Mouse (Mus musculus) heart, embryonic 14.5 days (tissue): ENCODE data around the gene Fbxl7. TPM values are rescaled to one million over a fixed set of nuclear protein-coding genes. Genes with fewer than 3 reads are reported as not detected.

ENCODE experiments used
- ATAC-seq: fragments of 200-750 bp; cut with Nextera tagmentation; 2 replicates; pipeline ENCODE4 v1.8.0; 2017; ENCODE audit warnings: low read depth, moderate TSS enrichment; ENCODE audit not compliant: insufficient number of reproducible peaks, insufficient read depth, low FRiP score
- H3K27ac ChIP-seq, 2 experiments: fragments of 200-500 bp in 1 of 2; fragments of 300-500 bp in 1 of 2; sonication (generic) in 1 of 2; replicated peaks in 1 of 2; 2 replicates each; pipeline ENCODE4 v1.5.1; 2012 to 2014; ENCODE audit warnings: low read depth in 2 of 2, low read length in 2 of 2, control low read depth in 1 of 2, mild to moderate bottlenecking in 1 of 2, mixed read lengths in 1 of 2; ENCODE audit not compliant: control insufficient read depth in 1 of 2, insufficient read depth in 1 of 2
- H3K27me3 ChIP-seq: fragments of 300-500 bp; sonication (generic); 2 replicates; pipeline ENCODE4 v1.6.1; 2014; ENCODE audit warnings: mild to moderate bottlenecking, low read length, control low read depth; ENCODE audit not compliant: control insufficient read depth, insufficient read depth
- H3K36me3 ChIP-seq: fragments of 300-500 bp; sonication (generic); 2 replicates; pipeline ENCODE4 v1.6.1; 2014; ENCODE audit warnings: mild to moderate bottlenecking, control low read depth, low read length, mixed read lengths; ENCODE audit not compliant: control insufficient read depth, insufficient read depth
- H3K4me1 ChIP-seq, 2 experiments: fragments of 200-500 bp in 1 of 2; fragments of 300-500 bp in 1 of 2; sonication (generic) in 1 of 2; 2 replicates each; pipeline ENCODE4 v1.6.1; 2012 to 2014; ENCODE audit warnings: low read length in 2 of 2, control low read depth in 1 of 2, mixed read lengths in 1 of 2; ENCODE audit not compliant: control insufficient read depth in 2 of 2, insufficient read depth in 2 of 2
- H3K4me2 ChIP-seq: fragments of 300-500 bp; sonication (generic); 2 replicates; pipeline ENCODE4 v1.6.1; 2014; ENCODE audit warnings: mild to moderate bottlenecking, low read length
- H3K4me3 ChIP-seq, 2 experiments: fragments of 200-500 bp in 1 of 2; fragments of 300-500 bp in 1 of 2; sonication (generic) in 1 of 2; 2 replicates each; pipeline ENCODE4 v1.5.1; 2012 to 2014; ENCODE audit warnings: low read length in 2 of 2, mild to moderate bottlenecking in 2 of 2, control low read depth in 1 of 2, low read depth in 1 of 2, moderate library complexity in 1 of 2; ENCODE audit not compliant: control insufficient read depth in 1 of 2, insufficient read depth in 1 of 2
- H3K9ac ChIP-seq: fragments of 300-500 bp; sonication (generic); 2 replicates; pipeline ENCODE4 v1.6.1; 2014; ENCODE audit warnings: mild to moderate bottlenecking, low read length
- H3K9me3 ChIP-seq: fragments of 300-500 bp; sonication (generic); 2 replicates; pipeline ENCODE4 v1.6.1; 2016; ENCODE audit warnings: low read length, control low read depth; ENCODE audit not compliant: control insufficient read depth
- WGBS: fragments of 180-500 bp; shearing (Covaris S2); extraction: QIAGEN DNeasy Blood & Tissue Kit; methylation state at CpG from one replicate; pipeline ENCODE4 v1.1.7; 2014; 5-methylcytosine and 5-hydroxymethylcytosine counted together
- polyA plus RNA-seq: library from polyadenylated mRNA; unstranded; fragments of >200 nt; fragmentation: Nextera tagmentation; extraction: Ambion mirVana; gene quantifications from 2 replicates; pipeline ENCODE4 v1.2.1, GENCODE M21; 2014

The Fbxl7 gene
- polyA plus RNA-seq, 1 experiment from 2014 or later: 12.6 TPM

DNA sequence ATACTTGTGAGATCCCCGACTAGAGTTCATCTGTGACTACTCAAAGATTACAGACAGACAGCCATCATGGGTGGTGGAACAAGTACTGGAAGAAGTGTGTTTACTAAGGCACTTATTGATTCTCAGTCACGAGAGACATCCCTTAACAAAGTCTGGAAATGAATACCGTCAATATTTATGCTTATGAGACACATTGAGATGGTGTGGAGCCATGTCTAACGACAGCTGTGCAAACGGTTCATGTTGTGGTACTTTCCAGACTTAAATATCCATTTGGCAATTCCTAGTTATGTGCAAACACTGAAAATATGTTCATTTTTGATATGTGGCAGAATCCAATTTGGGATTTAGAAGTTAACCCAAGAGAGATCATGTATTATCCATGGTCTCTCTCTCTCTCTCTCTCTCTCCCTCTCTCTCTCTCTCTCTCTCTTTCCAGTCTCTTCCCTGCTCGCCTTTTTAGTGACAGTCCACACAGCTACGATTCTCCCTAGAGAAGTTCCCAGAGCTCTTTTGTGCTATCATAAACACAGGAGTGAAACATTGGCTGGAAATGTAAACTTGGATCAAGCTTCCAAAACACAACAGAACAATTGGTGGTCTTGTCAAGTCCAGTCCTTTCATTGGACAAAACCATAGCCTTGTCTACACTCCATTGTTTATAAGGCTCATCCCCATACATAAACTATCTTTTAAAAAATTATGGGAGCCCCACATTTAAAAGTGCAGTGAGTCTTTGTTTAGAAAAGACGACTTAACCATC, 315.3 kb downstream of the Fbxl7 start:
- Histone ChIP-seq H3K4me2 (no peak overlapping the region), H3K36me3 (no peaks in the 10 kb centered on the region), H3K4me3 (no peak overlapping the region), H3K27ac (no peak overlapping the region), H3K4me1 (no peaks in the 10 kb centered on the region), H3K9ac (no peak overlapping the region), H3K9me3 (no peaks in the 10 kb centered on the region), H3K27me3 (no peaks in the 10 kb centered on the region)
- no peak for ATAC-seq
- WGBS: 78% methylated on average over 8 of the region's 8 CpGs

DNA sequence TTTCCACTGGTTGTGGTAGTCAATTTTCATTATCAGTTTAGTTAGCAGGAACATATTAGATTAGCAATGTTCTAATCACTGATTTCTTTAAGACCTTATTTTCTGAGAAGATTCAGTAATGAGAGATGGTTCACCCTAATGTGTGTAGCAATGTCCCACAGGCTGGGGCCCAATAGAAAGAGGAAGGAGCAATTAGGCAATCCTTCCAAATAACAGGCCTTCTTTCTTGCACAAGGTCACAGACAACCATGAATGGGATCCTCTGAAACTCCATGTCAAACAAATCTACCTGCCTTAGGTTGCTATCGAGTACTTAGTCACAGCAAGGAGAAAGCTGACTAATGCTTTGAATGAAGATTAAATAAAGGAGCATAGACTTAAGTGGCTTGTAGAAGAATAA, 316.9 kb downstream of the Fbxl7 start:
- Histone ChIP-seq H3K27me3 (no peaks in the 10 kb centered on the region), H3K4me3 (no peak overlapping the region), H3K4me1 (no peaks in the 10 kb centered on the region), H3K36me3 (no peaks in the 10 kb centered on the region), H3K9ac (no peak overlapping the region), H3K4me2 (no peak overlapping the region), H3K9me3 (no peaks in the 10 kb centered on the region), H3K27ac (no peak overlapping the region)
- no peak for ATAC-seq
- WGBS: 88% methylated on average over 1 of the region's 1 CpGs

DNA sequence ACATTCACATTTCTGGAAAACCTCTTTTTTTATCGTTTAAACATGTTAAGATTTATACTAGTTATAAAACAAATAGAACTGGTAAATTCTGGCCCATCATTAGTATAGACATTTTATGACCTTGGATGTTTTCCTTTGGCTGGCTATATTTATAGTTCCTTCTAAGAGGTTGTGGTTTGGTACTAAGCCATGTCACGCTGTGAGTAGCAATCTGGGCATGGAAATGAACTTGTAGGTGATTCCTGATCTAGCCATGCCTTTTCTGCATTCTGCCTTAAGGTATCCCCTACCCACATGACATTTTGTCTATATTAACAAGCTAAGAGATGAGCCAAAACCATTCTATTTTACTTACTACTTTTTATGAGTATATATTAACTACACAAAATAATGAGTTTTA, 329.3 kb downstream of the Fbxl7 start:
- 75% methylated on average over 2 of the region's 2 CpGs for WGBS
- Histone ChIP-seq H3K27ac (no peak overlapping the region), H3K9me3 (no peaks in the 10 kb centered on the region), H3K4me2 (no peak overlapping the region), H3K27me3 (no peaks in the 10 kb centered on the region), H3K4me3 (no peak overlapping the region), H3K9ac (no peak overlapping the region), H3K4me1 (no peaks in the 10 kb centered on the region), H3K36me3 (no peaks in the 10 kb centered on the region)
- ATAC-seq: no peak

DNA sequence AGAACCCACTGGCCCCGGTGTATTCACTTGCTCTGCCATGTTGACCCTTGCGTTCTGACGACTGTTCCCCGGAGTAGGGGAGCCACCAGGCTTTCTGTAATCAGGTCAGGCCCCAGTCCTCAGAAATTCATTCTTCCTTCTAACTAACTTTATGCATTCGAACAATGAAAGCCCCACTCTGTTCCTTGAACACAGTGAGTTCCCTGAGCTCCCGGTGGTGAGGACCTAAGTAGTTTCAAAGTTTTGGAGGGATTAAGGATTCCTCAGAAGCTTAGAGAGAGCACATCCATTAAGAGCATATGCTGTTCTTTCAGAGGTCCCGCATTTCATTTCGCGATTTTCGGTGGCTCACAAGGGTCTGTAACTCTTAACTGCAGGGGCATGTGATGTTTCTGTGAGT, 341.8 kb downstream of the Fbxl7 start:
- Histone ChIP-seq H3K4me1 (no peaks in the 10 kb centered on the region), H3K27ac (no peak overlapping the region), H3K9ac (no peak overlapping the region), H3K4me2 (no peak overlapping the region), H3K36me3 (peaks cover 11% of the 10 kb centered on the region), H3K4me3 (no peak overlapping the region), H3K27me3 (no peaks in the 10 kb centered on the region), H3K9me3 (no peaks in the 10 kb centered on the region)
- ATAC-seq: no peak
- WGBS: 74% methylated on average over 10 of the region's 10 CpGs

DNA sequence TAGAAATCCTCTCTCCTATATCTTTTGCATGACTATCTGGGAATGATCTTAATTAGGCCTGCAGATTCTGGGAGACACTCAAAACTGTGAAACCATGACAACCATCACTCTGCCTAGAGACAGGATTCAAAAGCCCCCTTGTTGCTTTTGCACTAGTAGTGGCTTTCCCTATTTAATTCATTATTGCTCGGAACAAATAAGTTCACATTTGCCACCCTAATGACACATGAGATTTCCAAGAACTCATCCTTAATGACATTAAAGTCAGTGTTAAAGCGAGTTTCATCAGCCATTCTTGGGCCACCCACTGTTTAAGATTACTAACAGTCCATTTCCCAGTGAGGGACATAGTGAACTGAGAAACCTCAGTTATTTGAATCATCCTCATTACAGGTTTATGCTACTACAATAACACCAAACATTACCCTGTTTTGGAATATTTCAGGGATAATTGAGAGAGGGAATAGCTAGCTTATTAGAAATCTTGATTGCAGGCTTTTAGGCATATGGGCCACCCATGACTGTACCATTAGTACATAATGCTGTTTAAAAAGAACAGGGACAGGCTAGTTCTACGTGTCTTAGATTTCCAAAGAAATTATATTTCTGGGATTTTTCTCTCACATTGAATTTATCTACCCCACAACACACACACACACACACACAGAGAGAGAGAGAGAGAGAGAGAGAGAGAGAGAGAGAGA, 361.2 kb downstream of the Fbxl7 start:
- H3K9me3 ChIP-seq: no peaks in the 10 kb centered on the region
- no peak for ATAC-seq
- no peaks in the 10 kb centered on the region for H3K36me3 ChIP-seq
- H3K4me1 ChIP-seq: no peaks in the 10 kb centered on the region
- H3K9ac ChIP-seq: no peak overlapping the region
- no peak overlapping the region for H3K27ac ChIP-seq
- no peak overlapping the region for H3K4me2 ChIP-seq
- WGBS: 64% methylated on average over 3 of the region's 3 CpGs
- H3K4me3 ChIP-seq: no peak overlapping the region
- no peaks in the 10 kb centered on the region for H3K27me3 ChIP-seq

DNA sequence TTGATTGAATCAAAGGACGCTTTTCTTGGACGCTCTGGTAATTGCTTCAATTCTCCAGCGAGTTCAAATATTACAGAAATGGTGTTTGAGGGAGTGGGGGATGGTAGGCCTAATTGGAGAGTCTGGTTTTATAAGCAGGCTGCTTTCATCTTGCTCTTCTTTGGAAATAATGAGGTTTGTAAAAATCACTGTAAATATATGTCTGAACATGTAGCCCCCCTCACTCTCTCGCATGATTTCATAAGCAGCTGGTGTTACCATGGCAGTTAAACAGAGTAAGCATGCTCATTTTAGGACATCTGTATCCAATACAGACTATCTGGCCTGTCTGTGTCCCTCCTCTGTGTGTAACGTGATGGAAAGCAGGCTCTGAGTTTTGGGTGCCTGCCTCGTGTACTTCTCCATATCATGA, 376.2 kb downstream of the Fbxl7 start:
- no peak overlapping the region for H3K4me3 ChIP-seq
- ATAC-seq: no peak
- no peaks in the 10 kb centered on the region for H3K36me3 ChIP-seq
- H3K4me1 ChIP-seq: no peaks in the 10 kb centered on the region
- H3K9me3 ChIP-seq: no peaks in the 10 kb centered on the region
- H3K9ac ChIP-seq: no peak overlapping the region
- no peaks in the 10 kb centered on the region for H3K27me3 ChIP-seq
- 54% methylated on average over 6 of the region's 6 CpGs for WGBS
- H3K27ac ChIP-seq: no peak overlapping the region; a peak in 1 of 4 replicates
- H3K4me2 ChIP-seq: no peak overlapping the region

DNA sequence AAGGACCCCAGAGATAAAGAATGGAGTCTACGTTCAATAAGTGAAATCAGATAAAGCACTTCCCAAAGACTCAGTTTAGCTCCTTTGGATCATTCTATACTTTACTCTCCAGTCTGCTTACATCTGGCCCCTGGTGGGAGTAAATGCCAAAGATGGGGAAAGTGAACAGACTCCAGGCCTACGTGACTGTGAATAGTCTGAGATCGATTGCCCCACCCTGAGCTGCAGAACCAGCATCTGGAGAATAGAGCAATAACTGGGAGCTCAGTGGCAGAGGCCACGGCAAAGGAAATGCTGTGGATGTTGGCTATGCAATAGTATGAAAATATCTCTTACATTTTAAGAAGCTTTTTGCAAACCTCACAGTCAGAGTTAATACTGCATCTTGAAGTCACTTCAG, 394.4 kb downstream of the Fbxl7 start:
- ATAC-seq: no peak
- H3K4me2 ChIP-seq: no peak overlapping the region
- H3K4me1 ChIP-seq: no peaks in the 10 kb centered on the region
- no peak overlapping the region for H3K4me3 ChIP-seq
- no peak overlapping the region for H3K9ac ChIP-seq
- H3K36me3 ChIP-seq: no peaks in the 10 kb centered on the region
- H3K27me3 ChIP-seq: no peaks in the 10 kb centered on the region
- no peak overlapping the region for H3K27ac ChIP-seq
- H3K9me3 ChIP-seq: peaks cover 7% of the 10 kb centered on the region
- 55% methylated on average over 4 of the region's 4 CpGs for WGBS
